Mouse (Mus musculus): ENCODE measurements at regions not wholly inside any gene's neighbourhood (a gene's known extent, or its start where the extent isn't known, plus 50 kb on each side); places are given as distances from the start of the nearest gene placed in this dataset.
A peak's percentile ranks its signal among the peaks of the same experiment; 100 is the strongest.
"Not testable (repeated sequence)": the region's sequence is repeated elsewhere in the genome, so short reads cannot be mapped to it uniquely, and the experiment has no call there.

DNA sequence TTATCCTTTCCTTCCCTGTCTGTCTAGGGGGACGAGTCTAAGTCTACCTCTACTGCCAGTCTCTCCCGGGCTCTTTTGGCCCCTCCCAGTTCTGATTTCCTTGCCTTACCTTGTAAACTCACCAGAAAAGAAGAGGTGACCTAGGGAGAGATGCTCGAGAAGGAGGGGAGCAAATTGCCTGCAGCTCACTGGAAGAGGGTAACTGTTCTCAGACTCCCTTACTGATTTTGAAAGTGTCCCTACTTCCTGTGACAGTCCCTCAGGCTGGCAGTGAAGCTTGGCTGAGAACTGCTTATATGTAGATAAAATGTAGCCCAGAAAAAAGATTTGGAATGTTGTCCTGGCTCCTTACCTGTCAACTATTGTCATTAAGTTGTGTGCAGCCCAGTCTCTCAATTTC is 180.6 kb upstream of the Tab2 start:
- DNase-seq (ENCODE audit: low spot score in 2 of 2): no peak

GRCm38 (mm10) chr10:8135272-8135671 is 179.2 kb upstream of the Tab2 start:
- DNase-seq (ENCODE audit: low spot score in 2 of 2): peak; percentile 4 to 9

- DNase-seq (ENCODE audit: low spot score in 2 of 2): no peak
Measured at GRCm38 (mm10) chr10:8134398-8134797, 178.4 kb upstream of the Tab2 start.

DNA sequence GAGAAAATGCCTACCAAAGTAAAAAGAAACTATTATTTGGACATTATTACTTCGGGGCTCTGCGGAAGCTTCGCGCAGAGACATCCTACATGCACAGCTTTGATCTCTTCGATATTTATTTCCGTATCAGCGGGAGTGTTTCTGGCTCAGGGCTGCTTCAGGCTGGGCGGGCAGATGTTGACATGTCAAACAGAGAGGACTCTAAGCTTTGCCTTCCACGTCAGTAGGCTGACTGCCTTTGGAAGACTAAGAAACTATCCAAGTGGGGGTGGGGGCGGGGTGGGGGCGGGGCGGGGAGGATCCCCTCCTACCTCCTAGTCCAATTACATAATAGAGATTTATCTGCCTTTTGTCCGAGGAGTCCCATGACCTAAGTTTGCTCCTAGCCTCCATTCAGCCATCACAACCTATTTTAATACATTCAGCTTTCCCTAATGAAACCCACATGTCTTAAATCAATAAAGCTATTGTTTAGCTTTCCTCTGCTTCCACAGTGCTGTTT is 177.5 kb upstream of the Tab2 start:
- DNase-seq (ENCODE audit: low spot score in 2 of 2): no peak

DNA sequence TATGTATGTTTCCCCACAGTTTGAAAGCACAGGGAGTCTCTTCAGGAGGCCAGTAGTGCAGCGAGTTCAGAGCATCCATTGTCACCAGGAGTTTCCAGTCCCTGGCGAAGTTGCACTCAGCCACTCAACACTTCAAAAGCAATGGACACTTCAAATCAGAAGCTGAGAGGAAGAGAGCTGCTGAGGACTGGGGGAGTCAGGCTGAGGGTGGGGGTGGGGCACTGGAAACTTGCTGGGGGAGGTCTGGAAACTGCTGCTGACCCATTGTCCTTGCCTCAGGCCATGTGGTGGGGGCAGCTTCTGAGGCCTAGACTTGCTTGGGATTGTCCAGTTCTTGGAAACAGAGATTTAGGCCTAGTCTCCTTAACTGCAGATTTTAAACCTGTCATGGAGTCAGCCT is 176.8 kb upstream of the Tab2 start:
- no peak for DNase-seq (ENCODE audit: low spot score in 2 of 2)

DNA sequence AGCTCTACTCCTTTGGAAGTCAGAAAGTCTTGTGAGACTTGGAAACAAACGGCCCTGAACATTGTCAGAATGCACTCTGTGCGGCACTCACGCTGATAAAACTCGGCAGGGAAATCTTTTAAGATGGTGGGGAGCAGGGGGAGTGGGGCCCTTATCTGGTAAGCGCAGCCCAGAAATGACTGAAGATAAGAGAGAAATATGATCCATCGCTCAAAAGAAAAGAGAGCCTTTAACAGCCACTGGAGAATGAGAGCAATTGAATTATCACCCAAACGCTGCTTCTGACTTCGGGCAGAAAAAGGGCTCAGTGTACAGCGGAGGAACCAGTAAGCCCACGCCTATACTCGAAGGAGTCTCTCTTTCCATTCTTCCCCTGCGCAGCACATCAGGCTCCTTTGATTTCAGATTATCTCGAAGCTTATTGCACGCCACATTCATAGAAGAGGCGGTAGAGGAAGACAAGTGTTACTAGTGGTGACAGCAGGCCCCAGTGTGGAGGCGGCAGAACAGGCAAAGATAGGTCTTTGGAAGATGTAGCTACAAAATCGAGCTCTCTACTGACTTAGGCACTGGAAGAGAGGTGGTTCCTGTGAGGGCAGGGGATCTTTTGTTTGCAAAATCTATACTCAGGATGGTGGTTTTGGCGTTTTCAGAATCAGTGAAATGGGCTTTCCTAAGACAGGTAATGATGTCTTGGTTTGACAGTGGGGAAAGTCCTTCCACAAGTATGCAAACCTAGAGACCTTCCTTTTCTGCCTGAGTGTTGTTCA is 174.6 kb upstream of the Tab2 start:
- no peak for DNase-seq (ENCODE audit: low spot score in 2 of 2)

- DNase-seq (ENCODE audit: low spot score in 2 of 2): no peak
Measured at GRCm38 (mm10) chr10:8130057-8130456, 174.0 kb upstream of the Tab2 start.

DNA sequence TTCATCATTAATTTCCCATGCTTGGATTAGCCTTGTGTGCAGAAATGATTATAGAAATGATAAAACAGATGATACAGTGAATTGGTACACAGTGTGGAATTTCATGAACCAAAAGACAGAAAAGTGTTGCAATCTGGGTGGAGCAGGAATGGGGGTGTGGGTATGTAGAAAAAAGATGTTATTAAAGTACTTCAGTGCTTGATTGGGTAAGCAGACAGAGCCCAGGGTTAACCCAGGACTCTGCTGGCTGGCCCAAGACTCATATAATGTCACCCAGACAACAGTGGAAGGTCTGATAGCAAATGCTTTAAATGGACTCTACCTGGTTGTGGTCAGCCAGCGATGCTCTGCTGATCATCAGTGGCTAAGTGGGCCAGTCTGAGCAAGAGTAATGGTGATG is 168.1 kb upstream of the Tab2 start:
- no peak for DNase-seq (ENCODE audit: low spot score in 2 of 2)

- DNase-seq (ENCODE audit: low spot score in 2 of 2): no peak
Measured at GRCm38 (mm10) chr10:8121895-8122294, 165.9 kb upstream of the Tab2 start.

GRCm38 (mm10) chr10:8116821-8117220 is 160.8 kb upstream of the Tab2 start:
- no peak for DNase-seq (ENCODE audit: low spot score in 2 of 2)

- DNase-seq (ENCODE audit: low spot score in 2 of 2): not testable (repeated sequence)
Measured at GRCm38 (mm10) chr10:8114932-8115331, 158.9 kb upstream of the Tab2 start.

DNA sequence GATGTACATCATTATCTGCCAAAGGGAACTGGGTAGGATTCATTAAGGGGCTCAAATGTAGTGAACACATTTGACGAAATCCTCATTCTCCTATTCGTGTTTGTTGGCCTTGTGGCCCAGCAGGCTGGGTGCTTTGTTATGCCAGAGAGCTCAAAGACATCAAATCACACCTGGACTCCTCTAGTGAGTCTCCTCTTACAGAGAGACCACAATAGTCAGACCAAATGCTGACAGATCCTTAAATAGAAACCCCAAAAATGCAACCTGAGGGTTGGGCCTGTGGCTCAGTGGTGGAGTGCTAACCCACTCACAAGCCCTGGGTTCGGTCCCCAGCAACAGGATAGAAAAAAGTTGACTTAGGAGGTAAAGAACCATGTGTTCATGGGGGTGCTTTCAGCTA is 158.5 kb upstream of the Tab2 start:
- DNase-seq (ENCODE audit: low spot score in 2 of 2): no peak

DNA sequence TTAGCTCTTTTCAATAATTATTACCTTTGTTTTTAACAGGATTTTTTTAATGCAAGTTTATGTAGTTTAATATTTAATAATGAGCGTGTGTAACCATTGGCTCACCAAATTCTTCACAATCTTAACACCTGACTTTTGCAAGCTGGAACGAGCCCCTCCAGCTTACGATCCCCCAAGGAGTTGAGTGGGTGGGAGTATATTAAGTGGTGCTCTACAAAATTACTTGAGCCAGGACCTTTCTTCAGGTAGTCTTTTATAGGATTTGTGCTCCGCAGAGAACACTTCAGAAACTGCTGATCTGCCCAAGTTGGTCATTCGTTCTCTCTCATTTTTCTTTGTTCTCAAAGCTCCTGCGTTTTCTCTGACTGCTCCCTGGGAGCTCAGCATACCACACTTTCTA is 144.5 kb upstream of the Tab2 start:
- DNase-seq (ENCODE audit: low spot score in 2 of 2): no peak

GRCm38 (mm10) chr10:8095924-8096323 is 139.9 kb upstream of the Tab2 start:
- DNase-seq (ENCODE audit: low spot score in 2 of 2): no peak

DNA sequence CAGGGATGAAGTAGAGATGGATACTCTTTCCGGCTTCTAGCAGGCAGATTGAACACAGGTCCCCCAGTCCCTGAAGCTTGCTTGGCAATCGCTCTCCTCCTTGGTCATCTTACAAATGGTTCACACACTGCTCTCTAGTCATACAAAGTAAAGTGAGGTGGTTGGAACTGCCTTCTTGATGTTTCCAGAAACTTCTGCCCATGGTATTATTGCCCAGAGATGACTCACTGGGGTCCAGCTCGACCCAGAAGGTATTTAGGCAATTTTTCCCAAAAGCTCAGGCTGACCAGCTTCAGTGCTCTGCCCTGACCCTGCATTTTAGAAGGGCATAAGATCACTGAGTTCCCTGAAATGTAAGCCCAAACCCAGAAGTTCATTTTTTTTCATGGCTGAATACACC is 139.2 kb upstream of the Tab2 start:
- DNase-seq (ENCODE audit: low spot score in 2 of 2): no peak

GRCm38 (mm10) chr10:8091871-8092552 is 136.0 kb upstream of the Tab2 start:
- DNase-seq (ENCODE audit: low spot score in 2 of 2): no peak

GRCm38 (mm10) chr10:8089296-8089695 is 133.3 kb upstream of the Tab2 start:
- no peak for DNase-seq (ENCODE audit: low spot score in 2 of 2)

- no peak for DNase-seq (ENCODE audit: low spot score in 2 of 2)
Measured at GRCm38 (mm10) chr10:8088737-8089136, 132.7 kb upstream of the Tab2 start.

GRCm38 (mm10) chr10:8088321-8088720 is 132.3 kb upstream of the Tab2 start:
- no peak for DNase-seq (ENCODE audit: low spot score in 2 of 2)

GRCm38 (mm10) chr10:8087106-8087505 is 131.1 kb upstream of the Tab2 start:
- DNase-seq (ENCODE audit: low spot score in 2 of 2): no peak

DNA sequence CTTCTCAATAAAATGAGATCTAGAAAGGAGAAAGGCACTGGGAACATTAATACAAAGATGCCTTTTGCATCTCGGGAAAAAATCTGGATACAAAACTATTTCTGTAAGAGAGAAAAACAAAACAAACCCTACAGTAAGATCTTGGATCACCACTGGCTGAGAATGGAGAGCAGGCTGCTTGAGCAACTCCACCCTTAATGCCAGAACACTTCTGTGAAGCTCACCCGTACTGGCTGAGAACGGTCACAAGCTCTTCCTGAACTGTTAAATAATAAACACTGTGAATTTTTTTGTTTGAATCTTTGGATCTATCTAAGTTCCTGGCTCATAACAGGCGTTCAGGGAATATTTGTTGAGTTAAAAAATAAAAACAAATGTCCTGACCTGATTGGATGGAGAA is 130.4 kb upstream of the Tab2 start:
- no peak for DNase-seq (ENCODE audit: low spot score in 2 of 2)

DNA sequence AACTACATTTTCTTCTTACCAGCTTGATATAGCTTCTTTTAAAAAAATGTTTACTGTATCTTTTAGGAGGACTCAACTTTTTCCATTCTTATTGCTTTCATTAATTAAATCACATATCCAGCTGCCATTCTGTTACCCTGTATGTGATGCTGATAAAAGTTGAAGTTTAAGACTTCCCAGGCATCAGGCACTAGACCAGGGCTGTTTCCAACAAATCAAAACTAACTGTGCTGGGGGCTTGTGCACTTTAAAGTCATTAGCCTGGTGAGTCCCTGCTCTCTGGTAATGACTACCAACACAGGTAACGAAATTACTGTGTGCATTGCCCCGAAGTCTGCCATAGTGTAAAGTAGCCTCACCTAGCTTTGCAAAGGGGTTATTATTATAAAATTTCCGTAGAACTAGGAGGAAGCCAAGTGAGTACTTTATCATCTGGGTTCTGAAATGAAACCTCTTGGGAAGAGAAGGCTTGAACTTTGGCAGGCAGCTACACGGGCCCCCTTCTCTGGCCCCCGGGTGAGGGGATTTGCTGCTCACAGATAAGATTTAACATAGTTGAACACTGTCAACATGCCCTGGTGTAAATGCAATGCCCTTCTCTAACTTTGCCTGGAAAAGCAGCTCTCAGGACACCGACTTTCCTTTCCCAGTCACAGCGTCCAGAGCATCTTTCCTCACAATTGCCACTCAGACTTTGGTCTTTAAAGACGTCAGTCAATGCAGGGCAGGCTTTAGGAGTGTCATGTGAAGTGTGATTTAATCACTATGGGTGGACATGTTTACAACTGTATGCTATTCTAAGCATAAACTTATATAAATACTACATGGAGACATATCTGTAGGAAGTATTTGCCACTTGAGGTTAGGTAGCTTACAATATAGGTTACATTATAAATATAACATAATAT is 122.1 kb upstream of the Tab2 start:
- DNase-seq (ENCODE audit: low spot score in 2 of 2): no peak
